Mouse (Mus musculus) midbrain, embryonic 15.5 days (tissue): ENCODE results near the gene CK137956. TPM values are rescaled to one million over a fixed set of nuclear protein-coding genes. Genes with fewer than 3 reads are reported as not detected.

Experiments used
- ATAC-seq: fragments of 200-750 bp; cut with Nextera tagmentation; replicated peaks from 2 replicates; pipeline ENCODE4 v1.8.0; 2017; ENCODE audit warnings: moderate TSS enrichment
- H3K27ac ChIP-seq: fragments of 300-500 bp; sonication (generic); 2 replicates; pipeline ENCODE4 v1.5.1; 2015; ENCODE audit warnings: mild to moderate bottlenecking, inconsistent platforms
- H3K27me3 ChIP-seq: fragments of 300-500 bp; sonication (generic); replicated peaks from 2 replicates; pipeline ENCODE4 v1.6.1; 2015; ENCODE audit warnings: inconsistent platforms
- H3K36me3 ChIP-seq: fragments of 300-500 bp; sonication (generic); replicated peaks from 2 replicates; pipeline ENCODE4 v1.6.1; 2015; ENCODE audit warnings: inconsistent platforms
- H3K4me1 ChIP-seq: fragments of 300-500 bp; sonication (generic); 2 replicates; pipeline ENCODE4 v1.6.1; 2015; ENCODE audit warnings: inconsistent platforms
- H3K4me2 ChIP-seq: fragments of 300-500 bp; sonication (generic); 2 replicates; pipeline ENCODE4 v1.6.1; 2015; ENCODE audit warnings: inconsistent platforms, mild to moderate bottlenecking, moderate library complexity
- H3K4me3 ChIP-seq: fragments of 300-500 bp; sonication (generic); 2 replicates; pipeline ENCODE4 v1.5.1; 2015; ENCODE audit warnings: mild to moderate bottlenecking, inconsistent platforms
- H3K9ac ChIP-seq: fragments of 300-500 bp; sonication (generic); 2 replicates; pipeline ENCODE4 v1.6.1; 2015; ENCODE audit warnings: mild to moderate bottlenecking, inconsistent platforms
- H3K9me3 ChIP-seq: fragments of 300-500 bp; sonication (generic); 2 replicates; pipeline ENCODE4 v1.6.1; 2016; ENCODE audit warnings: inconsistent platforms
- WGBS: fragments of 180-500 bp; shearing (Covaris S2); methylation state at CpG from one replicate; pipeline ENCODE4 v1.1.7; 2015; ENCODE audit warnings: mixed read lengths; 5-methylcytosine and 5-hydroxymethylcytosine counted together
- polyA plus RNA-seq: library from polyadenylated mRNA; unstranded; fragments of >200 nt; fragmentation: Nextera tagmentation; extraction: Ambion mirVana; gene quantifications from 2 replicates; pipeline ENCODE4 v1.2.1, GENCODE M21; 2015

Gene CK137956
- polyA plus RNA-seq, 1 experiment from 2014 or later = 1.1 TPM

DNA sequence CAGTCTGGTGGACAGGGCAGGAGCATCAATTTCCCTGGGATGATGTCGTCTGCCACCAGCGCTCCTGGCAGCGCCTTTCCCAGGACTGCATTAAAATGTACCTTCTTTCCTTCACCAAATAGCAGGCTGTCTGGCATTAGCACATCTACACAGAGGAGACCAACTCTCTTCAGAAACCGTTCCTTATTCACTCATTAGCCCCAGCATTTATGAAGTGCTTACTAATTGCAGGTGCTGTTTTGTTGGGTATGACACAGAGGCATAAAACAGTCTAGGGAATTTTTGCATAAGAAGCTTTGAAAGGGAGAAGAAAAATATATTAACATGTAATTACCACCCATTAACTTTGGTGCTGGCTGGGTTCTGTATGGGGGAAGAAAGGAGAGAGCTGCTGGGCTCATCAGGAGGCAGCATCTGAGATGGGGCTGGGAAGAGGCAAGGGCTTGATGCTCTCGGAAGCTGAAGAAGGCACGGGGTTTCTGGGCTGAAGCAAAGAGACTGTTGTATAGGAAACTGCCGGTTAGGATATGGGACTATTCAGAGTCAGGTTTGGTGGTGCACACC lies 69.8 kb downstream of the CK137956 start:
- Histone ChIP-seq H3K4me3 (no peak overlapping the region), H3K9ac (no peak overlapping the region), H3K27me3 (no peaks in the 10 kb centered on the region), H3K36me3 (no peaks in the 10 kb centered on the region), H3K9me3 (no peaks in the 10 kb centered on the region), H3K4me2 (no peak overlapping the region), H3K4me1 (no peaks in the 10 kb centered on the region), H3K27ac (no peak overlapping the region)
- no peak for ATAC-seq
- 74% methylated on average over 7 of the region's 7 CpGs for whole genome bisulfite sequencing

DNA sequence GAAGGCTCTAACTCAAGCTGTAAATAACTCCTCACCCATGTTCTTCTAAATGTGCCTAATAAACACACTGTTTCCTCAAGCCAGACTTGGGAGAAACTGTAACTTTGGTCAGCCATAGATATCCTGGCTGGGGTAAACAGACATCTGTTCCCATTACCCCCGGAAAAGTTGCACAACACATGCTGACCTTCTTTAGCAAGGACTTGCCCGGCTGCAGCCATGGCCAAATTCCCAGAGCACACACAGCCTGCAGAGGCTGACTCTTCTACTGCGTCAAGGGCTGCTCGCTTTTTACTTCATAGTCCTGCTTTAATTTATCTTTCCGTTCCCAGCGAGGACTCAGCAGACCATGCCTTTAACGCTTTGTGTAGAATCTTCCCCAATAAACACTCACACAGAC lies 81.7 kb downstream of the CK137956 start:
- Histone ChIP-seq H3K27ac (no peak overlapping the region), H3K9ac (no peak overlapping the region), H3K36me3 (no peaks in the 10 kb centered on the region), H3K4me2 (no peak overlapping the region), H3K27me3 (no peaks in the 10 kb centered on the region), H3K4me1 (no peaks in the 10 kb centered on the region), H3K4me3 (no peak overlapping the region), H3K9me3 (no peaks in the 10 kb centered on the region; the same call in 1 of the 2 replicates)
- 85% methylated on average over 7 of the region's 7 CpGs for whole genome bisulfite sequencing
- ATAC-seq = no peak

DNA sequence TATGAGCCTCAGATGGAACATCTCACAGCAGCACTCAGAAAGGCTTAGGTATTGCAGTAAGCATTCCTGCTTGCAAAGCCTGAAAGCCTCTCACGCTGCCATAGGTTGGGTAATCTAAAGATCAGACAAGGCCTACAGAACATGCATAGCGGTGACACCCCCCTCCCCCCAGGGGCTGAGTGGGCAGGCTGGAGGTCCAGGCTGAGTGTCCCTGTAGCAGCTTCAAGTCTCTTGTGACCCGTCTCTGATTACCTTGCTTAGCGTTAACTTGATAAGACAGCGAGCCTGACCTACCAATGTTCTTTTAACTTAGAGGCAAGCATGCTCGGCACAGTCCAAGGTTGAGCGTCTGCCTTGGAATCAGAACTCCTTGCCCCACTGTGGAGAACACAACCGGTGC lies 91.8 kb downstream of the CK137956 start:
- ATAC-seq = no peak
- H3K4me3 ChIP-seq = no peak overlapping the region
- no peaks in the 10 kb centered on the region for H3K4me1 ChIP-seq
- no peak overlapping the region for H3K9ac ChIP-seq
- H3K27ac ChIP-seq = no peak overlapping the region
- H3K4me2 ChIP-seq = no peak overlapping the region
- H3K36me3 ChIP-seq = no peaks in the 10 kb centered on the region
- H3K27me3 ChIP-seq = no peaks in the 10 kb centered on the region
- 93% methylated on average over 8 of the region's 8 CpGs for WGBS
- H3K9me3 ChIP-seq = no peaks in the 10 kb centered on the region

Other genes with a start within 250 kb of the CK137956 start
- gene Csmd2, start 16.9 kb upstream of the CK137956 start, polyA plus RNA-seq = 13.9 and 15.1 TPM in 2 replicates